Mouse (Mus musculus) liver, embryonic 14.5 days (tissue): ENCODE data around the gene Rimbp3.
"Not testable (repeated sequence)": the region's sequence is repeated elsewhere in the genome, so short reads cannot be mapped to it uniquely, and the experiment has no call there.

Experiments
- CTCF ChIP-seq: IDR thresholded peaks from 2 replicates; pipeline ENCODE4 v1.5.1; 2016; ENCODE audit warnings: antibody characterized with exemption, low read depth, control low read depth
- EP300 ChIP-seq: IDR thresholded peaks from 2 replicates; pipeline ENCODE4 v1.6.1; 2016; ENCODE audit warnings: antibody characterized with exemption, low read depth

- TF ChIP-seq EP300, CTCF: not testable (repeated sequence)
These were observed 23.1 kb downstream of the Rimbp3 start for GRCm38 (mm10) chr16:17231523-17231922.
